ENCODE assay signal across 8 mouse cellular contexts in the genomic region with DNA sequence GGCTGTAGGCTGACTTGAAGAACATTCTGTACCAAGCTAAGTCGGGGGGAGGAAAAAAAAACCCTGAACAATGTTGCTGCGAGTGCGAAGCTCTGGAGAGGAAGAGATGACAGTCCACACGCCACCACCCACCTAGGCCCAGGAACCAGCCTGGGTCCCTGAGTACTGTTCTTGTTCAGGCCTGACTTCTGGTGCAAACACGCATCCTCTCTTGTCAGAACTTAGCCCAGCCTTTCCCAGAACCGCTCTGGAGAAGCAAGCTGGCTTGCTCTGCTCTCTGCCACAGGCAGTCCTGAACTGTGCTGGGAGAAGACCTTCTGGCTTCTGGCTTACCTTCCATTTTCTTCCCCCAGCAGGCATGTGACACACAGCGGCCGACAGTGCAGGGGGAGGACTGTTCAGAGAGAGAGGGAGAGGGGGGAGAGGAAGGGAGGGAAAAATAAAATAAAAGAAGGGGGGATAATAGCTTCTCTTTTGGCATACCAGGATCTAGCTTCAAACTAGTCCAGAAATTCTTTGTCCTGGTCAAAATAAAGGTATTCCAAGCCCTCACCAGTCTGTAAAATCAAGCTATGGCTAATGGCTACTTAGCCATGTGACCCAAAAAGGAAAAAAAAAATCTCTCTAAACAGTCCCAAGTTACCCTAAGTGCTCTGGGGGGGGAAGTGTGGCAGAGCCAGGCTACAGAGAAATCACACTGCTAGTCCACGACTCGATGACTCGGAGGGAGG. TPM values are rescaled to one million over a fixed set of nuclear protein-coding genes. Genes with fewer than 3 reads are reported as not detected.
DNase-seq lines count a peak whose midpoint lies in the region; ATAC-seq and TF ChIP-seq lines count a peak whose summit lies in the region.

No protein-coding gene starts in this region.

- H3K4me3 ChIP-seq in forebrain, embryonic 14.5 days (ENCODE audit: low read depth, low read length) = peak overlapping the region; percentile 29
- H3K4me3 ChIP-seq in hindbrain, embryonic 13.5 days = peak overlapping the region; percentile 38
- peak overlapping the region; percentile 29 for H3K4me3 ChIP-seq in left cerebral cortex, adult 2 months

- H3K27ac ChIP-seq in forebrain, embryonic 14.5 days (ENCODE audit: low read depth, low read length) = peak overlapping the region; percentile 100
- H3K27ac ChIP-seq in hindbrain, embryonic 13.5 days = peak overlapping the region; percentile 100
- peak overlapping the region; percentile 100 for H3K27ac ChIP-seq in left cerebral cortex, adult 2 months

- intact Hi-C loops in left cerebral cortex, adult 2 months (cut with DNase I) = loop anchor here (1.0 to 2.0 kb wide), 3 partner anchors 9 to 65 kb away; no protein-coding TSS in a partner anchor

- H3K27me3 ChIP-seq in forebrain, embryonic 14.5 days (replicated peaks; ENCODE audit: control insufficient read depth, insufficient read depth, low read length) = no peaks in the 10 kb centered on the region
- H3K27me3 ChIP-seq in hindbrain, embryonic 13.5 days = no peaks in the 10 kb centered on the region
- H3K27me3 ChIP-seq in splenic B cell, adult 2 months (ENCODE audit: control insufficient read depth, insufficient read depth, low read length, poor library complexity, severe bottlenecking) = no peaks in the 10 kb centered on the region

- H3K9me3 ChIP-seq in forebrain, embryonic 14.5 days (replicated peaks; ENCODE audit: control insufficient read depth, low read length) = no peaks in the 10 kb centered on the region
- H3K9me3 ChIP-seq in hindbrain, embryonic 13.5 days = no peaks in the 10 kb centered on the region

- H3K36me3 ChIP-seq in forebrain, embryonic 14.5 days (ENCODE audit: control insufficient read depth, insufficient read depth, low read length) = no peaks in the 10 kb centered on the region
- no peaks in the 10 kb centered on the region for H3K36me3 ChIP-seq in hindbrain, embryonic 13.5 days
- H3K36me3 ChIP-seq in splenic B cell, adult 2 months (ENCODE audit: control insufficient read depth, insufficient read depth, low read length, poor library complexity, severe bottlenecking) = peaks cover 4% of the 10 kb centered on the region

- peak overlapping the region; percentile 73 for H3K9ac ChIP-seq in forebrain, embryonic 14.5 days (ENCODE audit: low read length)
- peak overlapping the region; percentile 86 for H3K9ac ChIP-seq in hindbrain, embryonic 13.5 days

- whole genome bisulfite sequencing in forebrain, embryonic 14.5 days = 17% methylated on average over 11 of the region's 11 CpGs
- WGBS in hindbrain, embryonic 13.5 days = 11% methylated on average over 11 of the region's 11 CpGs

- no peak for TF ChIP-seq CTCF in left cerebral cortex, adult 2 months (IDR thresholded peaks at IDR 0.05)

- ATAC-seq in forebrain, embryonic 14.5 days = no peak
- no peak for ATAC-seq in hindbrain, embryonic 13.5 days (ENCODE audit: low FRiP score)

- H3K4me2 ChIP-seq in forebrain, embryonic 14.5 days (ENCODE audit: low read length) = peak overlapping the region; percentile 64
- peak overlapping the region; percentile 74 for H3K4me2 ChIP-seq in hindbrain, embryonic 13.5 days

- DNase-seq in adrenal gland, postnatal 14 days = peak; percentile 59
- DNase-seq in adrenal gland, postnatal 25 days = no peak
- peak; percentile 46 for DNase-seq in T-cell, adult 2 months (ENCODE audit: low spot score)
- peak; percentile 39 for DNase-seq in forebrain, embryonic 14.5 days (ENCODE audit: low spot score)
- DNase-seq in left cerebral cortex, adult 2 months (ENCODE audit: extremely low spot score in 1 of 2, low spot score in 2 of 2) = peak; percentile 67 to 72
- DNase-seq in lung, postnatal 4 days = peak; percentile 54 to 61
- DNase-seq in splenic B cell, adult 2 months (ENCODE audit: low read depth, low spot score) = peak; percentile 48

- peaks cover 95% of the 10 kb centered on the region for H3K4me1 ChIP-seq in forebrain, embryonic 14.5 days (ENCODE audit: control insufficient read depth, insufficient read depth, low read length)
- H3K4me1 ChIP-seq in hindbrain, embryonic 13.5 days (replicated peaks) = peaks cover 98% of the 10 kb centered on the region

RNA-seq across cellular contexts. Expression of gene Zmynd8, which starts 14.8 kb away (rescaled TPM):
- 45.8 and 59.2 TPM in 2 replicates for total RNA-seq in adrenal gland, postnatal 14 days (2021)
- 57.4 and 73.1 TPM in 2 replicates for total RNA-seq in adrenal gland, postnatal 25 days (2021)
- 43.3 and 58.0 TPM in 2 replicates for polyA plus RNA-seq in forebrain, embryonic 14.5 days (2014; fragmentation: Nextera tagmentation; extraction: Ambion mirVana)
- 82.2 and 86.6 TPM in 2 replicates for polyA plus RNA-seq in hindbrain, embryonic 13.5 days (2015; fragmentation: Nextera tagmentation; extraction: Ambion mirVana)
- total RNA-seq in left cerebral cortex, adult 2 months (2021) = 100 to 1,000 TPM; 182 to 188 TPM
